Mouse (Mus musculus): ENCODE measurements around the gene Fmod.

GRCm38 (mm10) chr1:134065241-134065809 is 28.3 kb downstream of the Fmod start:
- no peak for TF ChIP-seq POLR2A (IDR thresholded peaks at IDR 0.05; ENCODE audit: borderline replicate concordance, control insufficient read depth, low read depth, low read length)
- TF ChIP-seq CTCF (IDR thresholded peaks at IDR 0.05; ENCODE audit: control insufficient read depth, insufficient read depth, low read length), result no peak

All from bone marrow, adult 2 months (tissue).